Mouse (Mus musculus): ENCODE results near the gene Stt3b.

- TF ChIP-seq CTCF (IDR thresholded peaks at IDR 0.05; ENCODE audit: control insufficient read depth, insufficient read depth, insufficient replicate concordance, low read depth, low read length) (no peak), POLR2A (IDR thresholded peaks at IDR 0.05; ENCODE audit: control insufficient read depth, low read depth, low read length) (no peak)
Observed at GRCm38 (mm10) chr9:115338816-115339215, 28.6 kb upstream of the Stt3b start.
